Mouse (Mus musculus) spleen, adult 2 months (tissue): ENCODE results near the gene Sh3bgrl3. TPM values are rescaled to one million over a fixed set of nuclear protein-coding genes. Genes with fewer than 3 reads are reported as not detected.
A peak's percentile ranks its signal among the peaks of the same experiment; 100 is the strongest.

ENCODE experiments used
- DNase-seq, 2 experiments: peaks; one replicate each; pipeline versions ENCODE4 v3.0.0 to v3.0.0-alpha.2; 2012 to 2021; ENCODE audit warnings: low spot score in 2 of 2, low read depth in 1 of 2
- H3K27ac ChIP-seq: fragments of 200-500 bp; 2 replicates; pipeline ENCODE4 v1.5.1; 2012; ENCODE audit warnings: low read length, inconsistent platforms; ENCODE audit not compliant: insufficient read depth
- H3K27me3 ChIP-seq: fragments of 200-500 bp; 2 replicates; pipeline ENCODE4 v1.6.1; 2012; ENCODE audit warnings: mild to moderate bottlenecking, moderate library complexity, low read length, inconsistent platforms; ENCODE audit not compliant: control insufficient read depth, insufficient read depth
- H3K36me3 ChIP-seq: fragments of 200-500 bp; 2 replicates; pipeline ENCODE4 v1.6.1; 2012; ENCODE audit warnings: mild to moderate bottlenecking, low read length, inconsistent platforms; ENCODE audit not compliant: control insufficient read depth, insufficient read depth
- H3K4me1 ChIP-seq: fragments of 200-500 bp; 2 replicates; pipeline ENCODE4 v1.6.1; 2011; ENCODE audit warnings: inconsistent platforms; ENCODE audit not compliant: control insufficient read depth, insufficient read depth, insufficient read length
- H3K4me3 ChIP-seq: fragments of 200-500 bp; 2 replicates; pipeline ENCODE4 v1.5.1; 2011; ENCODE audit warnings: mild to moderate bottlenecking, inconsistent platforms; ENCODE audit not compliant: insufficient read depth, insufficient read length; ENCODE audit errors: extremely low read depth
- CTCF ChIP-seq: fragments of 200-500 bp; IDR thresholded peaks from 2 replicates; pipeline ENCODE4 v1.5.1; 2011; ENCODE audit warnings: mild to moderate bottlenecking, inconsistent platforms; ENCODE audit not compliant: insufficient read depth, insufficient read length, insufficient replicate concordance; ENCODE audit errors: extremely low read depth
- POLR2A ChIP-seq: fragments of 200-500 bp; IDR thresholded peaks from 2 replicates; pipeline ENCODE4 v1.6.1; 2011; ENCODE audit warnings: low read depth, low read length, inconsistent platforms
- WGBS: fragments of 180-500 bp; shearing (Covaris S2); methylation state at CpG from one replicate; pipeline ENCODE4 v1.1.7; 2018; 5-methylcytosine and 5-hydroxymethylcytosine counted together
- polyA plus RNA-seq: library from polyadenylated mRNA; depleted of rRNA; stranded (reverse); fragments of >200 nt; gene quantifications from 2 replicates; pipeline ENCODE4 v1.2.3, GENCODE M21; 2012

Gene Sh3bgrl3
- polyA plus RNA-seq, 1 experiment: 1,465 TPM

DNA sequence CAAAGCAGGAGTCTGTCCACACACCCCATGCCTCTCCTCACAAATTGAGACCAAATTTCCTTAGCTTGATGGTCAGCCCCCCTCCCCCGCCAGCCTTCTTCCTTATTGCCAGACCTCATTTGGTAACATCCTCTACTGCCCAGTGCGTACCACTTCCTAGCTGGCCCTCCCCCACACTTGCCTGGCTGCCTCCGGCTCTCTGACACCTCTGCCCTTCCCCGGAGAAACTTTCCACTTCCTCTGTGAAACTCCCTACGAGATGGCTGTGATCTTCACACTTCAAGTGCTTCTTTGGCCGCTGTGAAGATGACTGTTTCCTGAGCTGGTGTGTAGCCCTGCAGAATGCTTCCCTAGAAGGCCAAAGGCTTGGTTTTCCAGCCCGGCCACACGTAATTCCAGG, 30.0 kb downstream of the Sh3bgrl3 start:
- Histone ChIP-seq H3K36me3 (peaks cover 2% of the 10 kb centered on the region; the same call in 1 of the 2 replicates), H3K27ac (peak overlapping the region; percentile 98), H3K27me3 (no peaks in the 10 kb centered on the region), H3K4me1 (peaks cover 43% of the 10 kb centered on the region; the same call in 1 of the 2 replicates), H3K4me3 (0 out of 2 replicates have a peak overlapping the region, but pooled peaks have one; percentile 7)
- TF ChIP-seq CTCF: no peak
- no peak for TF ChIP-seq POLR2A
- peak; percentile 90 to 93 for DNase-seq
- 8% methylated on average over 8 of the region's 8 CpGs for WGBS

GRCm38 (mm10) chr4:134097015-134097608, 31.5 kb downstream of the Sh3bgrl3 start:
- Histone ChIP-seq H3K4me1 (peaks cover 47% of the 10 kb centered on the region; the same call in 1 of the 2 replicates), H3K27me3 (no peaks in the 10 kb centered on the region), H3K36me3 (peaks cover 10% of the 10 kb centered on the region), H3K27ac (peak overlapping the region; percentile 98), H3K4me3 (no peak overlapping the region)
- WGBS: 4% methylated on average over 5 of the region's 5 CpGs
- peak; percentile 78 to 94 for DNase-seq
- TF ChIP-seq CTCF (no peak), POLR2A (no peak; the same call in 1 of the 2 replicates)

DNA sequence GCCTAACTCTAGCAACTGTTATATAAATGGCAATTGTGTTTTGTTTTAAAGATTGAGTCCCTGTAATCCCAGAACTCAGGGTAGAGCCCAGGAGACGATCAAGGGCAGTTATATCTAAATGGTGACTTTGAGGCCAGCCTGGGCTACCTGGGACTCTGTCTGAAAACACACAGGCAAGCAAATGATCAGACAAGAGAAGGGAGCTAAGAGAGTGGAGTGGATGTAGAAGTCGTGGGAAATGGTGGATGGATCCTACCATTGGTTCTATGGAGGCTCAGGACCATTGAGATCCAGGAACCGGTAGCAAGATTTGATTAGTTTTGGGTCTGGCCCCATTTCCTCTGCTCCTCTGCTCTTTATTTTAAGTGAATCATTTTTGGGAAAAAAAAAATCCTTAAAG, 32.5 kb downstream of the Sh3bgrl3 start:
- H3K4me3 ChIP-seq: no peak overlapping the region
- peaks cover 44% of the 10 kb centered on the region; the same call in 1 of the 2 replicates for H3K4me1 ChIP-seq
- H3K27me3 ChIP-seq: no peaks in the 10 kb centered on the region
- peaks cover 10% of the 10 kb centered on the region for H3K36me3 ChIP-seq
- peak overlapping the region; percentile 98 for H3K27ac ChIP-seq
- no peak for DNase-seq
- WGBS: 74% methylated on average over 3 of the region's 3 CpGs
- TF ChIP-seq POLR2A (no peak), CTCF (no peak)

- Histone ChIP-seq H3K27ac (peak within 1 kb of the TSS; percentile 94), H3K36me3 (peaks cover 10% of the 10 kb centered on the region), H3K4me3 (peak within 1 kb of the TSS; percentile 80), H3K4me1 (peaks cover 38% of the 10 kb centered on the region; the same call in 1 of the 2 replicates), H3K27me3 (no peaks in the 10 kb centered on the region)
- peak; percentile 75 to 85 for DNase-seq
- WGBS: 14% methylated on average over 3 of the region's 3 CpGs
- TF ChIP-seq POLR2A: peak; percentile 87
- no peak for TF ChIP-seq CTCF
Measured at GRCm38 (mm10) chr4:134094923-134095547, 33.6 kb downstream of the Sh3bgrl3 start, which contains the start of gene Cd52. TSS of gene Cd52 (minus strand) at chr4:134095082.

DNA sequence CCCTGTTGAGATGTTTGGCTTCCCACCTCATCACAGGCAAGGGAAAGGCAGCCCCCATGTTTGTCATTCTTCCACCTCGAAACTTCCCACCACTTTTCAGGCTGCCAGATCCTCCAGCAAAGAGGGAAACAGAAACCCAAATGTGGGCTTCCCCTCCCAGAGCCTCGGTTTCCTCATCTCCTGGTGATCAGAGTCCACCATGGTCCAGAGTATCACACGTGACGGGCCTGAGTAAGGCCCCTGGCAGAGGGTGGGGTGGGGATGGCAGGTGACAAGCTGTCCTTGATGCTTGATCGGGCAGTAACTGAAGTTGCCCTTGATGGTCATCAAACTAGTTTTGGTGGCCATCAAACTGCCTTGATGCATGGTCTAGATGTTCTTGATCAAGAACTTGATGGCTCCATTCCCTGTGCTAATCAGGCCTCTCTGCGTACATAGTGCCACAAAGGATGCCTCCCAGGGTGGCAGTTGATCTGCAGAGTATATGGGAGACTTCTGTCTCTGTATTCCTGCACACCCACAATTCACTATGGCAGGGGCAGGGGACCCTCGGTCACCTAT, 34.5 kb downstream of the Sh3bgrl3 start:
- H3K27ac ChIP-seq: peak overlapping the region; percentile 94
- 33% methylated on average over 7 of the region's 7 CpGs for WGBS

DNA sequence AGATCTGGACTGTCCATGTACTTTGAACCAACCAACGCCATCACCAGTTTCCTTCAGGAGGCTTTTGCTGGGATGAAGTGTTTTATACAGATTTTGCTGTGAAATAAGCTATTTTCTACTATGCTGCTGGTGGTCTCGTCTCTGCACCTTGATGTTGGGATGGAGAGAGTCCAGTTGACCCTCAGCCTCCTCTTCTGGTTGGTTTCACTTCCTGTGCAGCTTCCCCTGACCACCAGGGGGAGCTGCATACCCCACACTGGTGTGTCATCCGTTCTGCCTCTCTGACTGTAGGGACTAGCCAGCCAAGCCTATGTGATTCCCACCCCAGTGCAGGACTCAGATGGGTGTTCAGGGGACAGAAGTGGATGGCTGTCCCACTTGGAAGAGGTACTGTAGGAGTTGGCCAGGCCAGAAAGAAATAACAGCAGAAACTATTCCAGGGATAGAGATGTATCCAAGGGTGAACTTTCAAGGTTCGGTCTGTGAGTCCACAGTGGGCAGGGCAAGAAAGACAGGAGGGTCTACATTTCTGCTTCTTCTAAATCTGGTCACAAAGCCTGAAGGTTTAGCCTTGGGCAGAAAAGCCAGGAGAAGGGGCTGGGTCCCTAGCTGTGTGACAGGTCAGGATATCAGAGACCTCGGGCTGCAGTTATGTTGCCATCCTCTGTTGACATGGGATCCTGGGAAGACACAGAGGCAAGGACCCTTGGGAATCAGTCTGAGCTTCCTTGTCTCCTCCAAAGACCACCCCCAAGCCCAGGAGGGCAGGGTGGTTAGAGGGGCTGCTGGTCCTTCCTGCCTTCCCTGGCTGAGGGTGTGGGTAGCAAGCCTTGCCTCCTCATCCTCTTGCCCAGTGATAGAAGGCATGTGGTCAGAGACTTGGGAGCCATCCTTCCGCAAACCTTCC, 36.0 kb downstream of the Sh3bgrl3 start:
- DNase-seq: peak in 1 of 2 experiments; percentile 81
- H3K27me3 ChIP-seq: no peaks in the 10 kb centered on the region
- H3K4me3 ChIP-seq: peak overlapping the region; percentile 80
- peak overlapping the region; percentile 94 for H3K27ac ChIP-seq
- TF ChIP-seq POLR2A (no peak; the same call in 1 of the 2 replicates), CTCF (peak; percentile 92; the same call in 1 of the 2 replicates)
- peaks cover 21% of the 10 kb centered on the region; the same call in 1 of the 2 replicates for H3K4me1 ChIP-seq
- H3K36me3 ChIP-seq: peaks cover 10% of the 10 kb centered on the region
- 57% methylated on average over 6 of the region's 6 CpGs for WGBS

More for the DNA sequence above, 34.5 kb downstream of the Sh3bgrl3 start:
- H3K4me1 ChIP-seq: peaks cover 31% of the 10 kb centered on the region; the same call in 1 of the 2 replicates
- H3K36me3 ChIP-seq: peaks cover 10% of the 10 kb centered on the region
- H3K4me3 ChIP-seq: peak overlapping the region; percentile 80
- DNase-seq: no peak
- H3K27me3 ChIP-seq: no peaks in the 10 kb centered on the region
- TF ChIP-seq POLR2A (no peak), CTCF (no peak)
